Mouse (Mus musculus): Measurements from ENCODE around the gene Snx22.

- TF ChIP-seq POLR2A (IDR thresholded peaks at IDR 0.05; ENCODE audit: borderline replicate concordance, extremely low read depth, insufficient read depth, insufficient read length, poor library complexity, severe bottlenecking) (no peak), CTCF (IDR thresholded peaks at IDR 0.05; ENCODE audit: borderline replicate concordance, extremely low read depth, insufficient read depth, insufficient read length) (no peak)
These were observed 35.6 kb upstream of the Snx22 start for GRCm38 (mm10) chr9:66105168-66105567.
